In genomic region chr3:109469465-109469864, GRCm38 (mm10) we compare ENCODE assay signal across 9 mouse cellular contexts.
DNase-seq lines count a peak whose midpoint lies in the region; ATAC-seq lines count a peak whose summit lies in the region.
"Had no signal": no experiment of that assay in that cellular context is flagged by ENCODE, and none has a peak within 500 bp of the region (broad histone marks: within the 10 kb centered on the region; RNA-seq: fewer than 3 reads in every experiment).

No protein-coding gene starts in this region.

- no peak overlapping the region for H3K4me3 ChIP-seq in midbrain, embryonic 13.5 days (replicated peaks)
- no peak overlapping the region for H3K4me3 ChIP-seq in liver, embryonic 11.5 days (ENCODE audit: low read depth, low read length)
- H3K4me3 ChIP-seq: limb, embryonic 13.5 days had no signal

- no peaks in the 10 kb centered on the region for H3K4me1 ChIP-seq in midbrain, embryonic 13.5 days (replicated peaks)
- H3K4me1 ChIP-seq in liver, embryonic 11.5 days (replicated peaks; ENCODE audit: control insufficient read depth, insufficient read depth, low read length), result no peaks in the 10 kb centered on the region

- DNase-seq in layer of hippocampus, adult 18-20 months (ENCODE audit: low spot score in 2 of 2), result peak; percentile 30 to 59
- no peak for DNase-seq in layer of hippocampus, adult 9-10 months (ENCODE audit: low spot score)
- peak; percentile 27 for DNase-seq in adrenal gland, adult 8-10 months
- DNase-seq in gastrocnemius, postnatal 14 days, result peak; percentile 38
- peak; percentile 54 for DNase-seq in lung, postnatal 10 days
- DNase-seq in retina, postnatal 1 day, result no peak
- DNase-seq in liver, embryonic 11.5 days (ENCODE audit: low spot score), result no peak

- no peaks in the 10 kb centered on the region for H3K27me3 ChIP-seq in midbrain, embryonic 13.5 days
- H3K27me3 ChIP-seq in liver, embryonic 11.5 days (replicated peaks; ENCODE audit: control insufficient read depth, insufficient read depth, low read length), result no peaks in the 10 kb centered on the region
- H3K27me3 ChIP-seq: limb, embryonic 13.5 days had no signal

- no peak overlapping the region for H3K9ac ChIP-seq in midbrain, embryonic 13.5 days (replicated peaks)
- H3K9ac ChIP-seq in liver, embryonic 11.5 days (ENCODE audit: low read depth, low read length), result no peak overlapping the region
- H3K9ac ChIP-seq: limb, embryonic 13.5 days had no signal

- no peak overlapping the region for H3K4me2 ChIP-seq in midbrain, embryonic 13.5 days (replicated peaks)
- H3K4me2 ChIP-seq in liver, embryonic 11.5 days, result no peak overlapping the region
- H3K4me2 ChIP-seq: limb, embryonic 13.5 days had no signal

- H3K27ac ChIP-seq in midbrain, embryonic 13.5 days, result no peak overlapping the region
- no peak overlapping the region for H3K27ac ChIP-seq in liver, embryonic 11.5 days (ENCODE audit: low read depth, low read length)
- H3K27ac ChIP-seq: limb, embryonic 13.5 days had no signal

- no peak for ATAC-seq in midbrain, embryonic 13.5 days
- ATAC-seq in liver, embryonic 11.5 days (replicated peaks; ENCODE audit: low FRiP score), result no peak

- intact Hi-C loops in gastrocnemius, postnatal 14 days (cut with DNase I; ENCODE audit: low total_unique reads), result no loop called here

- 0 out of 2 replicates have a peak, but pooled peaks cover 3% of the 10 kb centered on the region for H3K9me3 ChIP-seq in midbrain, embryonic 13.5 days
- H3K9me3 ChIP-seq in liver, embryonic 11.5 days (ENCODE audit: control insufficient read depth, low read length), result no peaks in the 10 kb centered on the region
- H3K9me3 ChIP-seq: limb, embryonic 13.5 days had no signal

- 88% methylated on average over 3 of the region's 3 CpGs for WGBS in midbrain, embryonic 13.5 days
- 69% methylated on average over 3 of the region's 3 CpGs for WGBS in liver, embryonic 11.5 days

- H3K36me3 ChIP-seq in midbrain, embryonic 13.5 days, result no peaks in the 10 kb centered on the region
- H3K36me3 ChIP-seq in liver, embryonic 11.5 days (ENCODE audit: control insufficient read depth, insufficient read depth, low read length), result no peaks in the 10 kb centered on the region
- H3K36me3 ChIP-seq: limb, embryonic 13.5 days had no signal

Comparison
In these comparisons a context has a peak if more than half of its experiments do, and no peak if none do; other contexts are left out.
1. DNase-seq: peak in layer of hippocampus, adult 18-20 months (2 of 2), adrenal gland, adult 8-10 months (single experiment), gastrocnemius, postnatal 14 days (single experiment) and lung, postnatal 10 days (single experiment); none in layer of hippocampus, adult 9-10 months (single experiment), retina, postnatal 1 day (single experiment) and liver, embryonic 11.5 days (single experiment).